Mouse (Mus musculus) hindbrain, embryonic 13.5 days (tissue): ENCODE results near the gene Pyurf. TPM values are rescaled to one million over a fixed set of nuclear protein-coding genes. Genes with fewer than 3 reads are reported as not detected.
A peak's percentile ranks its signal among the peaks of the same experiment; 100 is the strongest.

Experiments
- ATAC-seq: fragments of 200-750 bp; cut with Nextera tagmentation; 2 replicates; pipeline ENCODE4 v1.8.0; 2017; ENCODE audit warnings: moderate TSS enrichment; ENCODE audit not compliant: low FRiP score
- H3K27ac ChIP-seq: fragments of 300-500 bp; sonication (generic); 2 replicates; pipeline ENCODE4 v1.5.1; 2015; ENCODE audit warnings: inconsistent platforms, mild to moderate bottlenecking, moderate library complexity
- H3K27me3 ChIP-seq: fragments of 300-500 bp; sonication (generic); 2 replicates; pipeline ENCODE4 v1.6.1; 2015; ENCODE audit warnings: mild to moderate bottlenecking, inconsistent platforms
- H3K36me3 ChIP-seq: fragments of 300-500 bp; sonication (generic); 2 replicates; pipeline ENCODE4 v1.6.1; 2015; ENCODE audit warnings: mild to moderate bottlenecking, inconsistent platforms
- H3K4me1 ChIP-seq: fragments of 300-500 bp; sonication (generic); replicated peaks from 2 replicates; pipeline ENCODE4 v1.6.1; 2015; ENCODE audit warnings: inconsistent platforms
- H3K4me2 ChIP-seq: fragments of 300-500 bp; sonication (generic); 2 replicates; pipeline ENCODE4 v1.6.1; 2015; ENCODE audit warnings: inconsistent platforms, mild to moderate bottlenecking, moderate library complexity
- H3K4me3 ChIP-seq: fragments of 300-500 bp; sonication (generic); 2 replicates; pipeline ENCODE4 v1.5.1; 2015; ENCODE audit warnings: mild to moderate bottlenecking, inconsistent platforms
- H3K9ac ChIP-seq: fragments of 300-500 bp; sonication (generic); 2 replicates; pipeline ENCODE4 v1.6.1; 2015; ENCODE audit warnings: mild to moderate bottlenecking, inconsistent platforms
- H3K9me3 ChIP-seq: fragments of 300-500 bp; sonication (generic); 2 replicates; pipeline ENCODE4 v1.6.1; 2016; ENCODE audit warnings: inconsistent platforms
- WGBS: fragments of 180-500 bp; shearing (Covaris S2); methylation state at CpG from one replicate; pipeline ENCODE4 v1.1.7; 2015; 5-methylcytosine and 5-hydroxymethylcytosine counted together
- polyA plus RNA-seq: library from polyadenylated mRNA; unstranded; fragments of >200 nt; fragmentation: Nextera tagmentation; extraction: Ambion mirVana; gene quantifications from 2 replicates; pipeline ENCODE4 v1.2.1, GENCODE M21; 2015

Gene Pyurf
- polyA plus RNA-seq, 1 experiment from 2014 or later: 16.0 TPM

DNA sequence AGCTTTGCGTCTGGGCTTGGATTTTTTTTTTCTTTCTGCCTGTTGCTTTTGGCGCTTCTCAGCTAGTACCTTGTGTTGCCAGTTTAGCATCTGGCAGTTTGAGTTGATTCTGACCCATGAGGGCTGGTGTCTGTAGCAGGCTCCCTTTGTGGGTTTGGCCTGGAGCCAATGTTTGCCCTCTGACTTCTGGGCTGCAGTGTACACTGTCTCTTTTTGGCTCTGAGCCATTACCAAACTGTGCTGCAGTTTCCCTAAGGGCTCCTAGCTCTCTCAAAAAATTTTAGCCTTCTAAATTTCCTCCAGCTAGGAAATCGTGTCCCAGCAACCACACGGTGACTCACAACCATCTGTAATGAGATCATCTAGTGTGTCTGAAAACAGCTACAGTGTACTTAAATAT lies 50.1 kb downstream of the Pyurf start:
- Histone ChIP-seq H3K9ac (no peak overlapping the region), H3K4me2 (no peak overlapping the region), H3K36me3 (no peaks in the 10 kb centered on the region), H3K27me3 (no peaks in the 10 kb centered on the region), H3K27ac (no peak overlapping the region), H3K4me1 (no peaks in the 10 kb centered on the region), H3K9me3 (no peaks in the 10 kb centered on the region), H3K4me3 (no peak overlapping the region)
- 44% methylated on average over 4 of the region's 4 CpGs for WGBS
- peak; percentile 96 for ATAC-seq

DNA sequence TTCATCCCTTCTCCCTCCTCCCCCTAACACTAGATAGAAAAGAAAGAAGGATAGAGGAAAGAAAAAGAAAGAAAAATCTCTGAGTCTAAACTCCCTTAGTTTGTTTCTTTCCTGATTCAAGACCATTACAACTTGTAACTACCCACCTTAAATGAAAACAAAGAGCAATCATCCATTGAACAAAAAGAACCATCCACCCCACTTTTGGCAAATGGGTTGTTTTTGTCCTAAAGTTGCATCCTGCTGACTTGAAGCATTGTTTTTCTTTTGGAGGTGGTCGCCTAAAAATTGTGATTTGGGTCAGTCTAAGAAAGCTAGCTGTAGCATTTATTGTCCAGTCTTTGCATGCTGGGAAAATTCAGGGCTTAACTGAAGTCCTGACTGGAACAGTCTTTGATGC lies 52.3 kb downstream of the Pyurf start:
- no peak overlapping the region for H3K4me2 ChIP-seq
- H3K36me3 ChIP-seq: no peaks in the 10 kb centered on the region
- H3K9me3 ChIP-seq: no peaks in the 10 kb centered on the region
- WGBS: 37% methylated on average over 1 of the region's 1 CpGs
- H3K27me3 ChIP-seq: no peaks in the 10 kb centered on the region
- H3K4me3 ChIP-seq: no peak overlapping the region
- no peak overlapping the region for H3K27ac ChIP-seq
- H3K4me1 ChIP-seq: no peaks in the 10 kb centered on the region
- no peak for ATAC-seq
- H3K9ac ChIP-seq: no peak overlapping the region

Other genes with a start within 250 kb of the Pyurf start
- gene Ppm1k, start 156.6 kb downstream of the Pyurf start, polyA plus RNA-seq: 6.1 and 6.9 TPM in 2 replicates
- gene Herc6, start 111.1 kb downstream of the Pyurf start, polyA plus RNA-seq: 0.95 and 1.1 TPM in 2 replicates
- gene Lancl2, start 10.5 kb upstream of the Pyurf start, polyA plus RNA-seq: 81.5 and 86.8 TPM in 2 replicates
- 190 and 195 TPM in 2 replicates for gene Vopp1, start 133.1 kb upstream of the Pyurf start, polyA plus RNA-seq
- not detected in 2 replicates for gene Vmn1r21, start 158.3 kb upstream of the Pyurf start, polyA plus RNA-seq
- gene Vmn1r22, start 215.9 kb upstream of the Pyurf start, polyA plus RNA-seq: not detected in 2 replicates
- gene Vmn1r23, start 234.8 kb upstream of the Pyurf start, polyA plus RNA-seq: not detected in 2 replicates